Mouse (Mus musculus) hindbrain, postnatal 0 days (tissue): ENCODE data around the gene Washc2. TPM values are rescaled to one million over a fixed set of nuclear protein-coding genes. Genes with fewer than 3 reads are reported as not detected.
"Not testable (repeated sequence)": the region's sequence is repeated elsewhere in the genome, so short reads cannot be mapped to it uniquely, and the experiment has no call there.

Experiments
- ATAC-seq: fragments of 200-750 bp; cut with Nextera tagmentation; 2 replicates; pipeline ENCODE4 v1.8.0; 2017; ENCODE audit warnings: mild to moderate bottlenecking, moderate TSS enrichment, moderate library complexity
- DNase-seq: peaks from one replicate; pipeline ENCODE4 v3.0.0-alpha.2; 2015; ENCODE audit warnings: low spot score
- H3K27ac ChIP-seq: fragments of 300-500 bp; sonication (generic); 2 replicates; pipeline ENCODE4 v1.5.1; 2014; ENCODE audit warnings: mild to moderate bottlenecking
- H3K27me3 ChIP-seq: fragments of 300-500 bp; sonication (generic); 2 replicates; pipeline ENCODE4 v1.6.1; 2014; ENCODE audit warnings: low read length, mixed read lengths; ENCODE audit not compliant: insufficient read depth
- H3K36me3 ChIP-seq: fragments of 300-500 bp; sonication (generic); 2 replicates; pipeline ENCODE4 v1.6.1; 2014; ENCODE audit warnings: low read length, mixed read lengths; ENCODE audit not compliant: insufficient read depth
- H3K4me1 ChIP-seq: fragments of 300-500 bp; sonication (generic); 2 replicates; pipeline ENCODE4 v1.6.1; 2014; ENCODE audit warnings: antibody characterized with exemption, low read length, mixed read lengths; ENCODE audit not compliant: insufficient read depth
- H3K4me2 ChIP-seq: fragments of 300-500 bp; sonication (generic); 2 replicates; pipeline ENCODE4 v1.6.1; 2014; ENCODE audit warnings: low read depth, mild to moderate bottlenecking, low read length, moderate library complexity, mixed read lengths
- H3K4me3 ChIP-seq: fragments of 300-500 bp; sonication (generic); 2 replicates; pipeline ENCODE4 v1.5.1; 2014; ENCODE audit warnings: low read length
- H3K9ac ChIP-seq: fragments of 300-500 bp; sonication (generic); replicated peaks from 2 replicates; pipeline ENCODE4 v1.6.1; 2014; ENCODE audit warnings: mild to moderate bottlenecking, low read length, moderate library complexity, mixed read lengths
- H3K9me3 ChIP-seq: fragments of 300-500 bp; sonication (generic); 2 replicates; pipeline ENCODE4 v1.6.1; 2016; ENCODE audit warnings: low read length, mixed read lengths
- CTCF ChIP-seq: IDR thresholded peaks from 2 replicates; pipeline ENCODE4 v1.5.1; 2016; ENCODE audit warnings: antibody characterized with exemption, control low read depth, low read depth
- WGBS: fragments of 180-500 bp; shearing (Covaris S2); extraction: QIAGEN DNeasy Blood & Tissue Kit; methylation state at CpG from one replicate; pipeline ENCODE4 v1.1.7; 2014; 5-methylcytosine and 5-hydroxymethylcytosine counted together
- polyA plus RNA-seq: library from polyadenylated mRNA; unstranded; fragments of >200 nt; fragmentation: Nextera tagmentation; extraction: Ambion mirVana; gene quantifications from 2 replicates; pipeline ENCODE4 v1.2.1, GENCODE M21; 2015
- total RNA-seq: library from RNA; depleted of rRNA; stranded (reverse); fragments of >200 nt; gene quantifications from 2 replicates; pipeline ENCODE4 v1.2.3, GENCODE M21; 2014; rRNA removed

The Washc2 gene
- total RNA-seq (73.2 and 81.8 TPM in 2 replicates), polyA plus RNA-seq (61.5 and 62.1 TPM in 2 replicates)

- 0% methylated on average over 51 of the region's 51 CpGs for WGBS
- H3K9ac ChIP-seq, result peak within 1 kb of the TSS; percentile 91
- no peaks in the 10 kb centered on the region for H3K9me3 ChIP-seq
- ATAC-seq (peak; percentile 99), DNase-seq (peak; percentile 98)
- H3K4me2 ChIP-seq, result peak within 1 kb of the TSS; percentile 89
- peak within 1 kb of the TSS; percentile 85 for H3K4me3 ChIP-seq
- peaks cover 5% of the 10 kb centered on the region; the same call in 1 of the 2 replicates for H3K4me1 ChIP-seq
- no peak for TF ChIP-seq CTCF
- H3K36me3 ChIP-seq, result peaks cover 6% of the 10 kb centered on the region; the same call in 1 of the 2 replicates
- H3K27me3 ChIP-seq, result no peaks in the 10 kb centered on the region
- peak within 1 kb of the TSS; percentile 88 for H3K27ac ChIP-seq
Measured at GRCm38 (mm10) chr6:116207729-116208534, at the start of gene Washc2. TSS of gene Washc2 (plus strand) at chr6:116208038.

DNA sequence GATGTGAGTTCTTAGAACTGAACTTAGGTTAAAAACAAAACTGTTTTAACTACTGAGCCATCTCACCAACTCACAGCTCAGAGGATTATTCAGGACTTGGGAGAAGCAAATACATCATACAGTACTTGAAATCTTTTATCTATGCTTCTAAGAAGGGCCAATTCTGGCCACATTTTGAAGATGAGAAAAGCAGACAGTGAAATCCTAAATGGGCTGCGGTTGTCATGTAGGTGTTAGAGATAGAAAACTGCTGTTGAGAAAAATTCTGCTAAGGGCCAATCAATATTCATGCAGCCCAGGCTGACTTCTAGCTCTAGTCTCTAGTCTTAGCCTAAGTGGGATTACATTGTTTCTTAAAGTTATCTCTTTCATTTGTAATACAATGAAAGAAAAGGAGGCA, 41.5 kb upstream of the Washc2 start:
- ATAC-seq (no peak), DNase-seq (no peak)
- no peaks in the 10 kb centered on the region for H3K36me3 ChIP-seq
- H3K4me3 ChIP-seq, result no peak overlapping the region
- H3K9ac ChIP-seq, result no peak overlapping the region
- H3K27ac ChIP-seq, result no peak overlapping the region
- no peaks in the 10 kb centered on the region for H3K4me1 ChIP-seq
- no peak overlapping the region for H3K4me2 ChIP-seq
- no peak for TF ChIP-seq CTCF
- no peaks in the 10 kb centered on the region for H3K9me3 ChIP-seq
- no peaks in the 10 kb centered on the region for H3K27me3 ChIP-seq
- WGBS, result 96% methylated on average over 1 of the region's 1 CpGs

DNA sequence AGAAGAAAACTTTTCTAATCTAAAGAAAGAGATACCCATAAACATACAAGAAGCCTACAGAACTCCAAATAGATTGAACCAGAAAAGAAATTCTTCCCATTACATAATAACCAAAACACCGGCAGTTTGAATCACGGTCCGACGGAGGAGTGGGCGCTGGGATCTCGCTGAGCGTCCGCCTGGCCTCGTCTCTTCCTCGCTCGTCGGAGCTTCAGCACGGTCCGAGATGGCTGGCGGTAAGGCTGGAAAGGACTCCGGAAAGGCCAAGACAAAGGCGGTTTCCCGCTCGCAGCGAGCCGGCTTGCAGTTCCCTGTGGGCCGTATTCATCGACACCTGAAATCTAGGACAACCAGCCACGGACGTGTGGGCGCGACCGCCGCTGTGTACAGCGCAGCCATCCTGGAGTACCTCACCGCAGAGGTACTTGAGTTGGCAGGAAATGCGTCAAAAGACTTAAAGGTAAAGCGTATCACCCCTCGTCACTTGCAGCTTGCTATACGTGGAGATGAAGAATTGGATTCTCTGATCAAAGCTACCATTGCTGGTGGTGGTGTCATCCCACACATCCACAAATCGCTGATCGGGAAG, 34.2 kb upstream of the Washc2 start:
- H3K27ac ChIP-seq, ATAC-seq, H3K27me3 ChIP-seq, H3K4me3 ChIP-seq, H3K9ac ChIP-seq, H3K9me3 ChIP-seq, H3K4me2 ChIP-seq, H3K4me1 ChIP-seq, H3K36me3 ChIP-seq, DNase-seq: not testable (repeated sequence)
- 73% methylated on average over 37 of the region's 37 CpGs for WGBS

DNA sequence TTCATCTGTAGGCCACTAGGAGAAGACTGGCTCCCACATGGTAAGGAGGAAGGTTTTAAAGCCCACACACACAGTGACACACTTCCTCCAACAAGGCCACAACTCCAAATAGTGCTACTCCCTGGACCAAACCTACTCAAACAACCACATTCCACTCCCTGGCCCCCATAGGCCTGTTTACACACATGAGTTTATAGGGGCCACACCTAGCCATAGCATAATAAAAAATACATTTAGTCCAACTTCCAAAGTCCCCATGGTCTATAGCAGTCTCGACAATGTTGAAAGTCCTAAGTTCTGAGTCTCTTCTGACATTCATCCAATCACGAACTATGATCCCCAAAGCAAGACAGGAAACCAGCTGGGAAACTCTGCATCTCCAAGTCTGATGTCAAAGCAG, 29.5 kb upstream of the Washc2 start:
- Histone ChIP-seq H3K9ac (no peak overlapping the region), H3K4me3 (no peak overlapping the region), H3K4me1 (no peaks in the 10 kb centered on the region), H3K27me3 (no peaks in the 10 kb centered on the region), H3K9me3 (no peaks in the 10 kb centered on the region), H3K4me2 (no peak overlapping the region), H3K27ac (no peak overlapping the region), H3K36me3 (no peaks in the 10 kb centered on the region)
- 94% methylated on average over 2 of the region's 2 CpGs for WGBS
- DNase-seq, result no peak
- no peak for TF ChIP-seq CTCF
- no peak for ATAC-seq

- no peak overlapping the region for H3K9ac ChIP-seq
- no peaks in the 10 kb centered on the region for H3K36me3 ChIP-seq
- no peak overlapping the region for H3K27ac ChIP-seq
- DNase-seq (no peak), ATAC-seq (no peak)
- no peaks in the 10 kb centered on the region for H3K4me1 ChIP-seq
- H3K4me2 ChIP-seq, result no peak overlapping the region
- H3K27me3 ChIP-seq, result no peaks in the 10 kb centered on the region
- no peaks in the 10 kb centered on the region for H3K9me3 ChIP-seq
- no peak overlapping the region for H3K4me3 ChIP-seq
- TF ChIP-seq CTCF, result no peak
- 76% methylated on average over 3 of the region's 3 CpGs for WGBS
Measured at GRCm38 (mm10) chr6:116180731-116181130, 27.1 kb upstream of the Washc2 start.

DNA sequence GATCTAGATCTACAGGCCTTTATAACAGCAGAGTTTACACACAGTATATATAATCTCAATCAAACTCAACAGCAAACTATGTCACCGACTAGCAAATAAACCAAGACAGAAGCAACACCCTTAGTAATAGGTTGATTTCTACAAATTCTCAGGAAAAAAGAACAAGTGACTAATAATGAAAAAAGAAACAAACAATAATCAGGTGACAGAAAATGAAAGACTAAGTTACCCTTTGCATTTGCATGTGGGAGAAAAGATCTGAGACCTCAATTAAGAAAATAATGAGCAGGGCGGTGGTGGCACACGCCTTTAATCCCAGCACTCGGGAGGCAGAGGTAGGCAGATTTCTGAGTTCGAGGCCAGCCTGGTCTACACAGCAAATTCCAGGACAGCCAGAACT, 24.3 kb upstream of the Washc2 start:
- no peaks in the 10 kb centered on the region for H3K4me1 ChIP-seq
- no peak for TF ChIP-seq CTCF
- 89% methylated on average over 5 of the region's 5 CpGs for WGBS
- no peak overlapping the region for H3K4me2 ChIP-seq
- H3K4me3 ChIP-seq, result no peak overlapping the region
- no peaks in the 10 kb centered on the region for H3K9me3 ChIP-seq
- no peak overlapping the region for H3K27ac ChIP-seq
- no peaks in the 10 kb centered on the region for H3K36me3 ChIP-seq
- no peak overlapping the region for H3K9ac ChIP-seq
- no peak for DNase-seq
- no peak for ATAC-seq
- no peaks in the 10 kb centered on the region for H3K27me3 ChIP-seq

DNA sequence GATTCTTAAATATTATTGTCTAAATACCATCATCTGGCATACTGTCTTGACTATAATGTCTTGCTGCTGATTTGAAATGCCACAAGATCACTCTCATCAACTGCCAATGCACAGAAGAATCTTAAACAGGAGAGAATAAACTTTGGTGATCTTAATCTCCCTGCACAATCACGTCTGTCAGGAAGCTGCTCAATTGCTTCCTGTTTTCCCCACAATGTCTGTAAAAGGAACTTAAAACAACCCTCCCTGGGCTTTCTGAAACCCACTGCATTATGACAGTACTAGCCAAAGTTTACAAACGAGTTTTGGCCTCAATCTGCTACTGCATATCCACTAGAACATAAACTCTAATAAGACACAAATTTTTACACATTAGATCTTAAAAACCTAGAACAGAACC, 21.4 kb upstream of the Washc2 start:
- no peak for TF ChIP-seq CTCF
- no peak overlapping the region for H3K4me2 ChIP-seq
- WGBS, result 44% methylated on average over 2 of the region's 2 CpGs
- H3K27ac ChIP-seq, result no peak overlapping the region
- H3K9me3 ChIP-seq, result no peaks in the 10 kb centered on the region
- no peak for ATAC-seq
- H3K4me1 ChIP-seq, result 0 out of 2 replicates have a peak, but pooled peaks cover 1% of the 10 kb centered on the region
- H3K27me3 ChIP-seq, result no peaks in the 10 kb centered on the region
- H3K4me3 ChIP-seq, result no peak overlapping the region
- DNase-seq, result no peak
- no peaks in the 10 kb centered on the region for H3K36me3 ChIP-seq
- no peak overlapping the region for H3K9ac ChIP-seq
